ENCODE assay signal across 10 mouse cellular contexts in the genomic region with DNA sequence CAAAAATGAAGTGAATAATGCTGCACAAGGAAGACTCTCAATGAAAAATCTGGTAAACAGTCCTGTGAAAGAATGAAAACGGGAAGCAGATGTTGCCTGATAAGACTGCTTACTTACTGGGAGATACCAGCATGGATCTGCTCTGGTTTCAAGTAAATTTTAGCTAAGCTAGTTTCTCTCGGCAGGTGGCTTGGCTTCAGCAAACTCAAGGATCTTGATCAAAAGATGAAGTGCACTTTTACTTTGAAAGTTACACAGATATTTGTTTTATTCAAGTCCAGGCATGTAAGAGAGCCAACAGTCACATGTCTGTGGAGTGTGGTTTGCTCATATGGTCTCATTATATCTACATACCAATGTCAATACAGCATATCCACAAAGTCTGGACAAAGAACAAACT.
DNase-seq lines count a peak whose midpoint lies in the region.
"Had no signal": no experiment of that assay in that cellular context is flagged by ENCODE, and none has a peak within 500 bp of the region (broad histone marks: within the 10 kb centered on the region; RNA-seq: fewer than 3 reads in every experiment).

No protein-coding gene starts in this region.

- DNase-seq in left cerebral cortex, postnatal 25 days (ENCODE audit: low spot score in 2 of 2) = peak; percentile 4 to 28
- no peak for DNase-seq in left cerebral cortex, adult 11 months (ENCODE audit: low spot score)
- peak; percentile 73 for DNase-seq in 416B (ENCODE audit: low read depth)
- DNase-seq in brain, adult 2 months (ENCODE audit: low read depth, low spot score) = peak; percentile 31
- peak; percentile 35 for DNase-seq in fibroblast of lung, adult 2 months (ENCODE audit: low read depth)
- no peak for DNase-seq in heart, postnatal 25 days (ENCODE audit: low spot score)
- no peak for DNase-seq in layer of hippocampus, postnatal 10 days (ENCODE audit: low spot score in 2 of 2)
- DNase-seq: adrenal gland, postnatal 25 days; cerebellum, postnatal 25 days; heart, adult 11 months had no signal

- intact Hi-C loops in left cerebral cortex, postnatal 25 days (cut with DNase I) = no loop called here
- intact Hi-C loops in heart, postnatal 25 days (cut with DNase I) = no loop called here

Comparison
In these comparisons a context has a peak if more than half of its experiments do, and no peak if none do; other contexts are left out.
1. DNase-seq: peak in left cerebral cortex, postnatal 25 days (2 of 2), 416B (single experiment), brain, adult 2 months (single experiment) and fibroblast of lung, adult 2 months (single experiment); none in left cerebral cortex, adult 11 months (single experiment), heart, postnatal 25 days (single experiment) and layer of hippocampus, postnatal 10 days (0 of 2).